Comparison of ENCODE assay signal across 8 mouse cellular contexts in genomic region chr14:13960482-13961325, GRCm38 (mm10). TPM values are rescaled to one million over a fixed set of nuclear protein-coding genes. Genes with fewer than 3 reads are reported as not detected.
DNase-seq lines count a peak whose midpoint lies in the region; ATAC-seq and TF ChIP-seq lines count a peak whose summit lies in the region.

No protein-coding gene starts in this region.

- peak overlapping the region; percentile 81 for H3K9ac ChIP-seq in embryonic facial prominence, embryonic 15.5 days
- H3K9ac ChIP-seq in kidney, embryonic 14.5 days (ENCODE audit: low read depth, low read length) = peak overlapping the region; percentile 98
- H3K9ac ChIP-seq in liver, embryonic 12.5 days = peak overlapping the region; percentile 97
- peak overlapping the region; percentile 99 for H3K9ac ChIP-seq in stomach, embryonic 14.5 days (replicated peaks; ENCODE audit: low read depth, low read length)

- peaks cover 9% of the 10 kb centered on the region; the same call in 1 of the 2 replicates for H3K4me1 ChIP-seq in embryonic facial prominence, embryonic 15.5 days
- peaks cover 7% of the 10 kb centered on the region; the same call in 1 of the 2 replicates for H3K4me1 ChIP-seq in heart, embryonic 10.5 days
- peaks cover 12% of the 10 kb centered on the region for H3K4me1 ChIP-seq in kidney, embryonic 14.5 days (ENCODE audit: control insufficient read depth, insufficient read depth, low read length)
- peaks cover 40% of the 10 kb centered on the region for H3K4me1 ChIP-seq in liver, embryonic 12.5 days
- H3K4me1 ChIP-seq in stomach, embryonic 14.5 days (ENCODE audit: control insufficient read depth, insufficient read depth, low read length) = peaks cover 9% of the 10 kb centered on the region

- H3K4me3 ChIP-seq in C2C12 (ENCODE audit: insufficient read depth, poor library complexity, severe bottlenecking) = peak overlapping the region; percentile 60
- peak overlapping the region; percentile 89 for H3K4me3 ChIP-seq in embryonic facial prominence, embryonic 15.5 days (replicated peaks)
- H3K4me3 ChIP-seq in heart, embryonic 10.5 days = peak overlapping the region; percentile 96
- peak overlapping the region; percentile 69 for H3K4me3 ChIP-seq in kidney, embryonic 14.5 days (ENCODE audit: low read length)
- peak overlapping the region; percentile 96 for H3K4me3 ChIP-seq in liver, embryonic 12.5 days
- peak overlapping the region; percentile 76 for H3K4me3 ChIP-seq in stomach, embryonic 14.5 days (ENCODE audit: low read depth, low read length)

- peak; percentile 79 to 84 for DNase-seq in adrenal gland, postnatal 36 days
- DNase-seq in heart, embryonic 10.5 days (ENCODE audit: low spot score) = peak; percentile 83
- peak; percentile 74 for DNase-seq in naive thymus-derived CD4-positive, alpha-beta T cell, adult 2 months (ENCODE audit: low read depth)

- under 1% methylated on average over 49 of the region's 75 CpGs for WGBS in embryonic facial prominence, embryonic 15.5 days
- 1% methylated on average over 66 of the region's 75 CpGs for WGBS in heart, embryonic 10.5 days
- 1% methylated on average over 61 of the region's 75 CpGs for WGBS in kidney, embryonic 14.5 days
- under 1% methylated on average over 69 of the region's 75 CpGs for WGBS in liver, embryonic 12.5 days (ENCODE audit: insufficient replicate concordance)
- under 1% methylated on average over 70 of the region's 75 CpGs for WGBS in stomach, embryonic 14.5 days

- H3K79me2 ChIP-seq in C2C12 (ENCODE audit: control insufficient read depth, insufficient read depth) = peaks cover 46% of the 10 kb centered on the region

- peak overlapping the region; percentile 84 for H3K27ac ChIP-seq in embryonic facial prominence, embryonic 15.5 days (replicated peaks)
- H3K27ac ChIP-seq in heart, embryonic 10.5 days = peak overlapping the region; percentile 99
- H3K27ac ChIP-seq in kidney, embryonic 14.5 days (ENCODE audit: low read depth, low read length) = peak overlapping the region; percentile 90
- peak overlapping the region; percentile 87 for H3K27ac ChIP-seq in liver, embryonic 12.5 days
- peak overlapping the region; percentile 93 for H3K27ac ChIP-seq in stomach, embryonic 14.5 days (ENCODE audit: low read length)

- peak overlapping the region; percentile 58 for H3K4me2 ChIP-seq in embryonic facial prominence, embryonic 15.5 days (replicated peaks)
- peak overlapping the region; percentile 59 for H3K4me2 ChIP-seq in kidney, embryonic 14.5 days (replicated peaks; ENCODE audit: low read depth, low read length)
- H3K4me2 ChIP-seq in liver, embryonic 12.5 days = peak overlapping the region; percentile 87
- peak overlapping the region; percentile 59 for H3K4me2 ChIP-seq in stomach, embryonic 14.5 days (replicated peaks; ENCODE audit: low read depth, low read length)

- H3K27me3 ChIP-seq in C2C12 (ENCODE audit: control insufficient read depth, insufficient read depth, insufficient read length) = no peaks in the 10 kb centered on the region
- no peaks in the 10 kb centered on the region for H3K27me3 ChIP-seq in embryonic facial prominence, embryonic 15.5 days
- peaks cover 10% of the 10 kb centered on the region for H3K27me3 ChIP-seq in heart, embryonic 10.5 days (ENCODE audit: insufficient read depth, poor library complexity, severe bottlenecking)
- no peaks in the 10 kb centered on the region for H3K27me3 ChIP-seq in kidney, embryonic 14.5 days (ENCODE audit: control insufficient read depth, insufficient read depth, low read length)
- no peaks in the 10 kb centered on the region for H3K27me3 ChIP-seq in liver, embryonic 12.5 days (replicated peaks)
- H3K27me3 ChIP-seq in stomach, embryonic 14.5 days (ENCODE audit: control insufficient read depth, insufficient read depth, low read length) = no peaks in the 10 kb centered on the region

- TF ChIP-seq CTCF in C2C12 (IDR thresholded peaks at IDR 0.05; ENCODE audit: control insufficient read depth, insufficient read depth, insufficient read length) = no peak

- ATAC-seq in embryonic facial prominence, embryonic 15.5 days (ENCODE audit: insufficient number of reproducible peaks, low FRiP score, low TSS enrichment, low read depth) = peak; percentile 84
- peak; percentile 84 for ATAC-seq in kidney, embryonic 14.5 days (ENCODE audit: low FRiP score, low TSS enrichment)
- ATAC-seq in liver, embryonic 12.5 days = peak; percentile 71
- peak; percentile 81 for ATAC-seq in stomach, embryonic 14.5 days (ENCODE audit: insufficient number of reproducible peaks, insufficient read depth, low FRiP score, low read depth)

- H3ac ChIP-seq in C2C12 (ENCODE audit: control insufficient read depth, insufficient read length, low read depth) = peak overlapping the region; percentile 65

- H3K9me3 ChIP-seq in embryonic facial prominence, embryonic 15.5 days (replicated peaks) = no peaks in the 10 kb centered on the region
- no peaks in the 10 kb centered on the region for H3K9me3 ChIP-seq in heart, embryonic 10.5 days
- no peaks in the 10 kb centered on the region for H3K9me3 ChIP-seq in kidney, embryonic 14.5 days (ENCODE audit: control insufficient read depth, low read length)
- H3K9me3 ChIP-seq in liver, embryonic 12.5 days (replicated peaks) = no peaks in the 10 kb centered on the region
- no peaks in the 10 kb centered on the region for H3K9me3 ChIP-seq in stomach, embryonic 14.5 days (ENCODE audit: control insufficient read depth, low read depth, low read length)

- H3K36me3 ChIP-seq in C2C12 (ENCODE audit: control insufficient read depth, insufficient read depth) = peaks cover 1% of the 10 kb centered on the region
- H3K36me3 ChIP-seq in embryonic facial prominence, embryonic 15.5 days = peaks cover 5% of the 10 kb centered on the region; the same call in 1 of the 2 replicates
- peaks cover 5% of the 10 kb centered on the region for H3K36me3 ChIP-seq in heart, embryonic 10.5 days
- peaks cover 4% of the 10 kb centered on the region; the same call in 1 of the 2 replicates for H3K36me3 ChIP-seq in kidney, embryonic 14.5 days (ENCODE audit: control insufficient read depth, insufficient read depth, low read length)
- H3K36me3 ChIP-seq in liver, embryonic 12.5 days = peaks cover 8% of the 10 kb centered on the region
- H3K36me3 ChIP-seq in stomach, embryonic 14.5 days (ENCODE audit: control insufficient read depth, insufficient read depth, low read length) = peaks cover 5% of the 10 kb centered on the region

- peaks cover 35% of the 10 kb centered on the region for H3K79me3 ChIP-seq in C2C12 (ENCODE audit: low read depth)

TF ChIP-seq in C2C12, 6 proteins besides CTCF, POLR2A, EP300 and RAD21:
- no peak for TF ChIP-seq MYOD1 (IDR thresholded peaks at IDR 0.05; ENCODE audit: control insufficient read depth, insufficient read length, low read depth)
- no peak for TF ChIP-seq CEBPB (IDR thresholded peaks at IDR 0.05; ENCODE audit: low read depth)
- TF ChIP-seq MYOG (IDR thresholded peaks at IDR 0.05; ENCODE audit: control insufficient read depth, extremely low read depth, insufficient read length) = no peak

RNA-seq across cellular contexts. Expression of gene Atxn7, which starts 0.5 kb away (rescaled TPM):
- 1.9 TPM for polyA plus RNA-seq in C2C12 (2012; fragmentation: generic; extraction: Trizol)
- 10 to 100 TPM; 22.0 to 43.8 TPM for total RNA-seq in adrenal gland, postnatal 36 days (2021)
- polyA plus RNA-seq in embryonic facial prominence, embryonic 15.5 days (2015; fragmentation: Nextera tagmentation; extraction: Ambion mirVana) = 4.8 and 6.2 TPM in 2 replicates
- 2.6 and 3.0 TPM in 2 replicates for polyA plus RNA-seq in heart, embryonic 10.5 days (2016; fragmentation: Nextera tagmentation; extraction: Ambion mirVana)
- 6.3 and 7.1 TPM in 2 replicates for polyA plus RNA-seq in kidney, embryonic 14.5 days (2014; fragmentation: Nextera tagmentation; extraction: Ambion mirVana)
- polyA plus RNA-seq in liver, embryonic 12.5 days (2016; fragmentation: Nextera tagmentation; extraction: Ambion mirVana) = 2.0 and 2.5 TPM in 2 replicates
- 7.2 and 8.1 TPM in 2 replicates for polyA plus RNA-seq in stomach, embryonic 14.5 days (2014; fragmentation: Nextera tagmentation; extraction: Ambion mirVana)

RNA-seq across cellular contexts. Expression of gene Thoc7, which starts 0.9 kb away (rescaled TPM):
- 63.8 TPM for polyA plus RNA-seq in C2C12 (2012; fragmentation: generic; extraction: Trizol)
- total RNA-seq in adrenal gland, postnatal 36 days (2021) = 100 to 1,000 TPM; 121 TPM
- polyA plus RNA-seq in embryonic facial prominence, embryonic 15.5 days (2015; fragmentation: Nextera tagmentation; extraction: Ambion mirVana) = 160 and 169 TPM in 2 replicates
- 131 and 135 TPM in 2 replicates for polyA plus RNA-seq in heart, embryonic 10.5 days (2016; fragmentation: Nextera tagmentation; extraction: Ambion mirVana)
- polyA plus RNA-seq in kidney, embryonic 14.5 days (2014; fragmentation: Nextera tagmentation; extraction: Ambion mirVana) = 211 and 296 TPM in 2 replicates
- polyA plus RNA-seq in liver, embryonic 12.5 days (2016; fragmentation: Nextera tagmentation; extraction: Ambion mirVana) = 116 TPM in 2 replicates
- polyA plus RNA-seq in stomach, embryonic 14.5 days (2014; fragmentation: Nextera tagmentation; extraction: Ambion mirVana) = 193 and 195 TPM in 2 replicates

RNA-seq across cellular contexts. Expression of gene Gm281, which starts 46.4 kb away (rescaled TPM):
- not detected for polyA plus RNA-seq in C2C12 (2012; fragmentation: generic; extraction: Trizol)
- not detected for total RNA-seq in adrenal gland, postnatal 36 days (2021)
- polyA plus RNA-seq in embryonic facial prominence, embryonic 15.5 days (2015; fragmentation: Nextera tagmentation; extraction: Ambion mirVana) = 0.72 and 1.5 TPM in 2 replicates
- polyA plus RNA-seq in heart, embryonic 10.5 days (2016; fragmentation: Nextera tagmentation; extraction: Ambion mirVana) = 0.05 TPM in 1 of 2 replicates, not detected in the other
- polyA plus RNA-seq in kidney, embryonic 14.5 days (2014; fragmentation: Nextera tagmentation; extraction: Ambion mirVana) = not detected in 2 replicates
- polyA plus RNA-seq in liver, embryonic 12.5 days (2016; fragmentation: Nextera tagmentation; extraction: Ambion mirVana) = not detected in 2 replicates
- 0.08 TPM in 1 of 2 replicates, not detected in the other for polyA plus RNA-seq in stomach, embryonic 14.5 days (2014; fragmentation: Nextera tagmentation; extraction: Ambion mirVana)

Comparison
In these comparisons a context has a peak if more than half of its experiments do, and no peak if none do; other contexts are left out.
1. Peak in every context shown above with its lines: DNase-seq, ATAC-seq, H3K4me3 ChIP-seq and H3K27ac ChIP-seq.